Mouse (Mus musculus) megakaryocyte, embryonic 14.5 days (primary cell): Measurements from ENCODE around the gene Pkib.

Source experiments
- FLI1 ChIP-seq: IDR thresholded peaks from 2 replicates; pipeline ENCODE4 v1.6.1; 2012; ENCODE audit warnings: low read length, inconsistent platforms, mixed read lengths
- GATA1 ChIP-seq: IDR thresholded peaks from 3 replicates; pipeline ENCODE4 v1.6.1; 2012; ENCODE audit warnings: mixed read lengths, low read length, inconsistent platforms, borderline replicate concordance

DNA sequence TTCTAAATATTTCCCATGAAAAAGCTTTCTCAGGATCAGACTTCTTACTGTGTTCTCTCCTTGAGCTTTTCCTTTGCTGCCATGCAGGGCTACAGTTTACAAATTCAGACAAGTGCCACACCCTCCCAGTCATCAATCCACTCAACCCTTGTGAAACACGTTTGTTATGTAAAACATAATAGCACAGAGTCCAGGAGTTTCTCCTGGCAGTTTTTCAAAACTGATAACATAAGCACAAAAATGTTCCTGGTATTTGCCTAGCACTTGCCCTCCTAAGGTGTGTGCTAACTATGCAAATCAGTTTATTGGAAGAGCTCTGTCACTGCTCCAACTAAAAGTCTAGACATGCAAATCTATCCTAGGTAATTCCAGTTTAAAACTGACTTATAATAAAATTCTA is 131.3 kb downstream of the Pkib start:
- TF ChIP-seq GATA1: no peak
- no peak for TF ChIP-seq FLI1
